Mouse (Mus musculus) limb, embryonic 10.5 days (tissue): ENCODE data around the gene Tada3. TPM values are rescaled to one million over a fixed set of nuclear protein-coding genes. Genes with fewer than 3 reads are reported as not detected.

ENCODE experiments used
- DNase-seq: peaks from one replicate; pipeline ENCODE4 v3.0.0-alpha.2; 2017; ENCODE audit warnings: low spot score
- H3K27ac ChIP-seq: fragments of 300-500 bp; sonication (generic); 2 replicates; pipeline ENCODE4 v1.5.1; 2016; ENCODE audit warnings: mild to moderate bottlenecking
- H3K27me3 ChIP-seq: fragments of 300-500 bp; sonication (generic); 2 replicates; pipeline ENCODE4 v1.6.1; 2016; ENCODE audit warnings: low read depth, mild to moderate bottlenecking; ENCODE audit not compliant: poor library complexity, severe bottlenecking
- H3K36me3 ChIP-seq: fragments of 300-500 bp; sonication (generic); 2 replicates; pipeline ENCODE4 v1.6.1; 2016; ENCODE audit warnings: mild to moderate bottlenecking, moderate library complexity
- H3K4me1 ChIP-seq: fragments of 300-500 bp; sonication (generic); 2 replicates; pipeline ENCODE4 v1.6.1; 2016
- H3K4me3 ChIP-seq: fragments of 300-500 bp; sonication (generic); 2 replicates; pipeline ENCODE4 v1.5.1; 2016; ENCODE audit warnings: mild to moderate bottlenecking, moderate library complexity
- H3K9me3 ChIP-seq: fragments of 300-500 bp; sonication (generic); replicated peaks from 2 replicates; pipeline ENCODE4 v1.6.1; 2016; ENCODE audit warnings: mild to moderate bottlenecking
- WGBS: fragments of 180-500 bp; shearing (Covaris S2); methylation state at CpG from one replicate; pipeline ENCODE4 v1.1.7; 2016; 5-methylcytosine and 5-hydroxymethylcytosine counted together
- polyA plus RNA-seq: library from polyadenylated mRNA; unstranded; fragments of >200 nt; fragmentation: Nextera tagmentation; extraction: Ambion mirVana; gene quantifications from 2 replicates; pipeline ENCODE4 v1.2.1, GENCODE M21; 2016

The Tada3 gene
- polyA plus RNA-seq = 47.2 and 53.4 TPM in 2 replicates

DNA sequence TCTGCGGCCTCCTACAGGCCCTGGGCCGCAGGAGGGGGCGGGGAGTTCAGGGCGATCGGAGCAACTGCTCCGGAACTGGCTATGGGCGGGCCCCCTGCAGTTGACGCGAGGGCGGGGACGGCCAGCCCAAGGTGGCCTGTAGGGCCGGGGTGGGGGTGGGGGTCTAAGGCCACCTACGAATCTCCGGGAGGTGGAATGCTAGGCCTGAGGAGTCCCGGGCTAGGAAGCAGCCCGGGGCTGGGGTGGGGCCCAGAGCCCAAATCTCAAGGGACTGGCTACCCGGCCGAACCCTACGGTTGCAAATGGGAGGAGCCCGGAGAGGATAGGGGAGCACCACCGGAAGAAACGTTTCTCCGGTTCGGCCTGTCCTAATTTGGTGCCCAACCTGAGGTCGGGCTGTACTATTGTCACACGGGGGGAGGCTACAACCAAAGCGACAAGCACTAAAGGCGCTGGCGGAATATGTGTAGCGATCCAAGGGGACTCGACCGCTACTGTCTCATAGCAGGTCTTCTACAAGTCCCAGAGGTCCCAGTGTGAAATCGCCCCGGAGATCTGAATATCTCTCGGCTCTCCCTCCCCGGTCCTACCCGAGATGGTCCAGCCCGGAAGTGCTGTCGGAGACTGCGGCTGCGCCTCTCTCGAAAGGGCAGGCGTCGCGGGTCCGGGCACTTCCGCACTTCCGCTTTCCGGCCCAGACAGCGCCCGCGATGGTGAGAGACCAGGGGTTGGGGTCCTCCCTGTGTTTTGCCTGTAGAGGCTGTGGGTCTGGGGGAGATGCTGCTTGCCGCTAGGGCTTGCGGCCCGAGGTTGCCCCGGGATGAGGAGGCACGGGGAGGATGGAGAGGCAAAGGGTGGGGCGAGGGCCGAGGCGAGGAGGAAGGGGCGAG lies at the start of gene Tada3, which contains the start of gene Arpc4:
TSS of gene Tada3 (minus strand) at position 388 of the 890 bp plus-strand sequence.
TSS of gene Arpc4 (plus strand) at position 620 of the 890 bp plus-strand sequence.
- WGBS = under 1% methylated on average over 60 of the region's 61 CpGs
- Histone ChIP-seq H3K4me3 (peak within 1 kb of the TSS; percentile 89), H3K4me1 (peaks cover 19% of the 10 kb centered on the region), H3K27ac (peak within 1 kb of the TSS; percentile 100), H3K9me3 (no peaks in the 10 kb centered on the region), H3K36me3 (peaks cover 62% of the 10 kb centered on the region), H3K27me3 (no peaks in the 10 kb centered on the region)
- DNase-seq = peak; percentile 95

DNA sequence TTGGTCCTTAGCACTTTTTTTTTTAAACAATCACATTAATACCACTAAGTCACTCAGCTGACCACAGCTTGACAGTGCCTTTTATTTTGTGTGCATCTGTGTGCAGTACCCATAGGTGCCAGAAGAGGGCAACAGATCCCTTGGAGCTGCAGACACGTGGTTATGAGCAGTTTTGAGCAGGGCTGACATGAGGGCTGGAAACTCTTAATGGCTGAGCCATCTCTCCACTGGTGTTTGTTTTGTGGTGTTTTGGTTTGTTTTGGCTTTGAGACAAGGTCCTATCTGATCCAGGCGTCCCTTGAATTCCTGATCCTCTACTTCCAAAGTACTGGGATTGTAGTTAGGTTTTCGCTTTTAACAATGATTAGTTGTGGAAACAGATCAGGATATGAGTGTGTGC lies 49.7 kb upstream of the Tada3 start:
- 70% methylated on average over 3 of the region's 3 CpGs for WGBS
- Histone ChIP-seq H3K27me3 (no peaks in the 10 kb centered on the region), H3K4me3 (no peak overlapping the region), H3K36me3 (no peaks in the 10 kb centered on the region), H3K27ac (no peak overlapping the region), H3K4me1 (0 out of 2 replicates have a peak, but pooled peaks cover 4% of the 10 kb centered on the region), H3K9me3 (no peaks in the 10 kb centered on the region)
- DNase-seq = peak; percentile 62

DNA sequence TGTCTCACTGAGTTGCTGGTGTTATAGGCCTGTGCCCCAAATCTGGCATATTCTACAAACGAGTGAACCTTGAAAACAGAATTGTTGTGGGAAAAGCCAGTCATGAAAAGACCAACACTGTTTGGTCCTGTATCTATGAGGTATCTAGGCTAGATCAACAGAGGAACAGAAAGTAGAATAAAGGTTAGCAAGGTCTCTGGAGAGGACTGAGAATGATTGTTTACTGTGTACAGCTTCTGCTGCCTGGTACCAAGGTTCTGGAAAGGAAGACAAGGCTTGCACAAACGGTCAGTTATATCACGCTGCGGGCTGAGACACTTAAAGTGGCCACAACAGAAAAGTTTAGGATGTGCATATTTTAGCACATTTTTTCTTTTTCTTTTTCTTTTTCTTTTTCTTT lies 49.0 kb upstream of the Tada3 start:
- DNase-seq = no peak
- WGBS = 85% methylated on average over 4 of the region's 4 CpGs

DNA sequence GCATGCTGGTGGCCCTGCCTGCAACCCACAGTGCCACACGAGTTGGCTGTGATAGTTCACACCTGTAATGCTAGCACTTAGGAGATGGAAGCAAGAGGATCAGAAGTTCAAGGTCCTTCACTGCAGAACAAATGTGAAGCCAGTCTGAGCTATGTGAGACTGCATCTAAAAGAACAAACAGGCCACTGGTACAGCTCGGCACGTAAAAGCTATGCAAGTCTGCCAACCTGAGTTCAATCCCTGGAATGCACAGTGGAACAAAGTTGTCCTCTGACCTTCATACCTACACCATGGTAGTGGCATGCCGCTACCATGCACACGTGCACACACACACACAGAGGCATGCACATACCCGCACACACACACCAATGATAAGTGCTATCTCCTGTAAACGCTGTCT lies 46.5 kb upstream of the Tada3 start:
- Histone ChIP-seq H3K27me3 (no peaks in the 10 kb centered on the region), H3K36me3 (no peaks in the 10 kb centered on the region), H3K9me3 (no peaks in the 10 kb centered on the region), H3K27ac (no peak overlapping the region), H3K4me3 (no peak overlapping the region), H3K4me1 (peaks cover 3% of the 10 kb centered on the region)
- DNase-seq = no peak
- 87% methylated on average over 7 of the region's 7 CpGs for WGBS

More for the DNA sequence above, 49.0 kb upstream of the Tada3 start:
- H3K9me3 ChIP-seq = no peaks in the 10 kb centered on the region
- no peak overlapping the region for H3K27ac ChIP-seq
- H3K4me1 ChIP-seq = no peaks in the 10 kb centered on the region
- H3K27me3 ChIP-seq = no peaks in the 10 kb centered on the region
- H3K36me3 ChIP-seq = no peaks in the 10 kb centered on the region
- no peak overlapping the region for H3K4me3 ChIP-seq

DNA sequence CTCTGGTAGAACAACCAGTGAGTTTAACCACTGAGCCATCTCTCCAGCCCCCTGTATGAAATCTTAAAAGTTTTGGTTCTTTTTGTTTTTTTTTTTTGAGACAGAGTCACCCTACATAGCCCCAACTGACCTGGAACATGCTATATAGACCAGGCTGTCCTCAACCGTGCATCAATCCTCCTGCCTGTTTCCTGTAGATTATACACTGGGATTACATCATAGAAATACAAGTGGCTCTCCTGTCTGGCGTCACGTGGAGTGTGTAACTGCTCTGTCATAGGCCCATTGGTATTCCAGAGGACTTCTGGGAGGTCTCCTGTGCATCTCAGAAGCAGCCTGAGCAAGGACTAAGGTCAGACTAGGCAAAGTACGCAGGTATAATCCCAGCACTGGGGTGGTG lies 45.3 kb upstream of the Tada3 start:
- Histone ChIP-seq H3K27me3 (no peaks in the 10 kb centered on the region), H3K27ac (no peak overlapping the region), H3K9me3 (no peaks in the 10 kb centered on the region), H3K4me1 (peaks cover 11% of the 10 kb centered on the region), H3K36me3 (no peaks in the 10 kb centered on the region), H3K4me3 (no peak overlapping the region)
- 80% methylated on average over 4 of the region's 4 CpGs for WGBS
- no peak for DNase-seq

DNA sequence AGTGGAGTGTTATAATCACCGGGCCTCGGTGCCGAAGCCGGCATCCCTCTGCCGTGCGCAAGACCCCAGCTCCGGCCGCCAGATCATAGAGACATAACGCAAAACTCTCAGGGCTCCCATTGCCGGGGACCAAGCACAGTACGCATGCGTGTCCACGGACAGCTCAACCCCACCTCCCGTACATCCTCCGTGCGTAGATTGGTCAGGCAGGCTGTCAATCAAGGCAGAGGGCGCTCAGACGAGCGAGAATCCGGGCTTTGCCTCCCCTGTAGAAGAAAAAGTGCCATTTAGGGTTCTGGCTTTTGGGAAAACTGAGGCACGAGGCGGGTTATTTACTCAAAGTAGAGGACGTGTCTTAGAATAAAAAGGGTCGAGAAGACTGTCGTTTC lies 41.5 kb upstream of the Tada3 start, which contains the start of gene Rpusd3:
TSS of gene Rpusd3 (minus strand) at position 142 of the 389 bp plus-strand sequence.
- peak within 1 kb of the TSS; percentile 64 for H3K4me3 ChIP-seq
- peaks cover 30% of the 10 kb centered on the region for H3K36me3 ChIP-seq
- H3K27me3 ChIP-seq = no peaks in the 10 kb centered on the region
- H3K4me1 ChIP-seq = peaks cover 15% of the 10 kb centered on the region
- under 1% methylated on average over 25 of the region's 25 CpGs for WGBS
- DNase-seq = peak; percentile 97
- no peaks in the 10 kb centered on the region for H3K9me3 ChIP-seq
- peak within 1 kb of the TSS; percentile 81 for H3K27ac ChIP-seq

DNA sequence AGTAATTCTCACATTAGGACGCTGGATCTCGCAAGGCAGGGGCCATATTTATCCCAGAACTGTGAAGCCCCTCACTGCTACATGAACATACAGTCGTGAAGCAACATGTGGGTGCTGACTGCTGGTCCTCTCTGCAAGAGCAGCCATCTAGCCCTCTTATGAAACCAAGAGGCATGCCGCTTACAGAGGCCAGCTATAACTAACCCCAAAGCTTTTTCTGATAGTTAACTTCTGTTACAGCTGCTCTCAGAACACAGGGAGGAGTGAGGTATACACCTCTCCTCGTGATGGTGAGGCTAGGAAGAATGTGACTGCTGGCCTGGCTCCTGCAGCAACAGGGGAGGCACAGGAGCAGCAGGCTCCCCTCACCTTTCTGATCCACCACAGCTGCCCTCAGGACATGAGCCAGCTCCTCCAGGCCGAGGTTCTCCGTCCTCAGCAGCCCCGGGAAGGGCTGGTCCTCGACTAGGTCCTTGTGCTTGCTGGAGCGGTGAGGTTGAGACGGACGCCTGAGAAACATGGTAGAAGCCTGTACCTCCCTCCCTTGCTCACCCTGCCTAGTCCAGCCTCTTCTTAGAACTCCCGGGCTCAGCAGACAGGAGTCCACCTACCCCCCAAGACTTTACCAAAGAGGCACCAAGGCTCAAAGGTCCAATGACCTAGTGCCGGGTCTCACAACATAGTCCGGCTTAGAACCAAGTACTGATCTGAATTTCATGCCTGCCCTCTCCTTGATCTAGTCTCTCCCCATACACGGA lies 40.9 kb upstream of the Tada3 start:
- H3K4me1 ChIP-seq = peaks cover 15% of the 10 kb centered on the region
- H3K9me3 ChIP-seq = no peaks in the 10 kb centered on the region
- peak overlapping the region; percentile 81 for H3K27ac ChIP-seq
- peaks cover 36% of the 10 kb centered on the region for H3K36me3 ChIP-seq
- WGBS = 18% methylated on average over 16 of the region's 16 CpGs
- peak overlapping the region; percentile 64 for H3K4me3 ChIP-seq
- H3K27me3 ChIP-seq = no peaks in the 10 kb centered on the region
- DNase-seq = peak; percentile 60

DNA sequence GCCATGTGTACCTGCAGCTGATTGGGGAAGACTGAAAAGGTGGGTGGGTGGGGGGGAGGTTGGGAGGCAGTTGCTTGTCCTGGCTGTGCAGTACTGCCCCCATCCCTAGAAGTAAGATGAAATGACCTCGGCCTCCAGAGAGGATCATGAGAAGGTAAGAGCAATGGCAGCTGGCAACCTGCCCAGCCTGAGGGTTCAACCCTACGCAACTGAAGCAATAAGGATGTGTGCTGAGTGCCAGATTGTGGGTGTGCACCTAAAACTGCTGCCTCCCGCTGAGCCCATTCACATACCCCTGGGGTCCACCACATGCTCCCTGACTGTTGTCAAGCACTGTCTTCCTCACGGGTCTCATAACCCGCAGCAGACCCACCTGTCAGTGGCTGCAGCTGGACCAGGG lies 38.7 kb upstream of the Tada3 start:
- peaks cover 15% of the 10 kb centered on the region for H3K4me1 ChIP-seq
- H3K36me3 ChIP-seq = peaks cover 38% of the 10 kb centered on the region
- no peaks in the 10 kb centered on the region for H3K9me3 ChIP-seq
- no peaks in the 10 kb centered on the region for H3K27me3 ChIP-seq
- H3K4me3 ChIP-seq = no peak overlapping the region
- H3K27ac ChIP-seq = no peak overlapping the region
- DNase-seq = no peak
- WGBS = 91% methylated on average over 5 of the region's 5 CpGs

DNA sequence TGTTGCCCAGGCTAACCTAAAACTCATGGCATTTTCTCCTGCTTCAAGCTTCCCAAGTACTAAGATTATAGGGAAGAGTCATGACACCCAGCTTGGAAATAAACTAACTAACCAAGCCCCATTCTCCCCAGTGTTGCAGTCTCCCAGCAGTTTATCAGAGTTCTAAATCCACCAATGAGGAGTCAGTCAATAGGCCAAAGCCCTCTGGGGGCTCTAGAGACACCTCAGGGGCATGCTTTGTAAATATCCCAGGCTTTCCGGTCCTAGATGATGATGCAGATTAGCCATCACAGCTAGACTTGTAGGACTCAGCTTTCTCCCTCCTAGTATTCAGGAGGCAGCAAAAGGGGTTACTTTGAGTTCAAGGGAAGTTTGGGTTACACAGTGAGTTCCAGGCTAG lies 32.3 kb upstream of the Tada3 start:
- H3K4me3 ChIP-seq = no peak overlapping the region
- peaks cover 27% of the 10 kb centered on the region for H3K36me3 ChIP-seq
- H3K4me1 ChIP-seq = peaks cover 16% of the 10 kb centered on the region
- H3K27me3 ChIP-seq = no peaks in the 10 kb centered on the region
- DNase-seq = no peak
- H3K27ac ChIP-seq = no peak overlapping the region
- no peaks in the 10 kb centered on the region for H3K9me3 ChIP-seq
- 73% methylated on average over 1 of the region's 1 CpGs for WGBS

DNA sequence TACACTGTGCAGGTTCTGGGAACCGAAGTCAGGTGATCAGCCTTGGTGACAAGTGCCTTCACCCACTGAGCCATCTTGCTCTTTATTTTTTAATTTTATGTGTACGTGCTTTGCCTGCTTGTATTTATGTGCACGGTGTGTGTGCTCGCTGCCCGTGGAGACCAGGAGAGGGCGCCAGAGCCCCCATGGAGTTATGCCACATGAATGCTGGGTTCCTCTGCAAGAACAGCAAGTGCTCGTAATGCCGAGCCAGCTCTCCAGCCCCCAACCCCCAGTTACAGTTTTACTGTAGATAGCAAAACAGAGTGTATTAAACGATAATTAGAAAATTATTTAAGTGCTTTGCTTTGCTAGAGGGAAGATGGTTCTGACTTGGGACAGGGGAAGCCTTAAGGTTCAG lies 29.0 kb upstream of the Tada3 start:
- H3K27ac ChIP-seq = no peak overlapping the region
- WGBS = 80% methylated on average over 9 of the region's 9 CpGs
- no peaks in the 10 kb centered on the region for H3K9me3 ChIP-seq
- H3K36me3 ChIP-seq = peaks cover 11% of the 10 kb centered on the region; the same call in 1 of the 2 replicates
- DNase-seq = no peak
- no peak overlapping the region for H3K4me3 ChIP-seq
- no peaks in the 10 kb centered on the region for H3K27me3 ChIP-seq
- peaks cover 16% of the 10 kb centered on the region for H3K4me1 ChIP-seq

DNA sequence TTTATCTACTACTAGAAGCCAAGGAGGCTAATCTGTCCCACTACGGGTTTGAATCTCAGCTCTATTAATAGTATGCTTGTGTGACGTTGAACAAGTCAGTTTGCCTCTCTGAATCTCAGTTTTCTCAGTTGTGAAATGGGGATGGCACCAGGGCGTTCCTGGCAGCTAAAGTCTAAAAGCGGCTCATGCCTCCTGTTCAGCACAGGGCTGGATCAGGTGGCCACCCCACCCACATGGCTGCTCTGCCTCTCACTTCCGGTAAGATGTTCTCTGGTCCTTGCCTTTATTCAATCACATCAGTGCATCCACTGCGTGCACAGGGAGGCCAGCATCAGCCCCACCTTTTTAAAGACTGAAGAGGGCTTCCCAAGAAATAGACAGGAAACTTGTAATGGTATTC lies 27.8 kb upstream of the Tada3 start:
- peaks cover 14% of the 10 kb centered on the region; the same call in 1 of the 2 replicates for H3K36me3 ChIP-seq
- H3K4me1 ChIP-seq = peaks cover 16% of the 10 kb centered on the region
- no peaks in the 10 kb centered on the region for H3K27me3 ChIP-seq
- no peaks in the 10 kb centered on the region for H3K9me3 ChIP-seq
- no peak for DNase-seq
- no peak overlapping the region for H3K27ac ChIP-seq
- H3K4me3 ChIP-seq = no peak overlapping the region
- WGBS = 88% methylated on average over 6 of the region's 6 CpGs

DNA sequence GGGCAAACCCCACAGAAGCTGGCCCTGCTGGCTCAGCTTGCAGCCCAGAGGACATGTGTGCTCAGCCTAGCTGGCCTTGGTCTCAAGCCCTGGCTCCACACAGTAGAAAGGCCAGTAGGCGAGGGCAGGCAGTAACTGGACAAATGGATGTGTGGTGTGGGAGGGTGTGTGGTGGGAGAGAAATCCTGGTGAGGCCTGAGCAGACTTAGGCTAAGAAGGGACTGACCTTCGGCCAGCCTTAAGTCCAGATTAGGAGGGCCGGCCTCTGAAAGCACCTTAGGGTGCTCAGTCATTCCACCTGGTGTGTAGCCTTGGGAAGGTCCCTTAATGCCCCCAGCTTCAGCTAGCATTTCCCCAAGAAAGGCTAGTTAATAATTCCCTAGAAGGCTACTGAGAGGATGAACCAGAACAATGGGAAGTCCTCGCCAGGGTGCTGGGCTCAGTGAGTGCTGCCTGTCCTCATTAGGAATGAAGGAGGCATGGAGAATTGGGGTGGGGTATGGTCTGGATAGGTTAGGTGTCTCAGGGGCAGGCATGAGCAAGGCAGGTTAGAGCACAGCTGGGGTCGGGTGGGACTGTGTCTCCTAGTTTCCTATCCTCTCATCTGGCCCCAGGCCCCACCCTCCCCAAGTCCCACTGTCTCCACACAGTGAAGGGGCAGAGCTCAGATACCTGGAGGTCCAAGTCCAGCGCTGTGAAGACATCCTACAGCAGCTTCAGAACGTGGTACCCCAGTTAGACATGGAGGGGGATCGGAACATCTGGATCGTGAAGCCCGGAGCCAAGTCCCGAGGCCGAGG lies 27.2 kb upstream of the Tada3 start:
- Histone ChIP-seq H3K4me1 (peaks cover 16% of the 10 kb centered on the region), H3K4me3 (no peak overlapping the region), H3K27ac (peak overlapping the region; percentile 26; the same call in 1 of the 2 replicates), H3K9me3 (no peaks in the 10 kb centered on the region), H3K36me3 (peaks cover 17% of the 10 kb centered on the region; the same call in 1 of the 2 replicates), H3K27me3 (no peaks in the 10 kb centered on the region)
- WGBS = 86% methylated on average over 12 of the region's 12 CpGs
- DNase-seq = no peak
